Mouse (Mus musculus): Measurements from ENCODE around the gene Gm30191. TPM values are rescaled to one million over a fixed set of nuclear protein-coding genes. Genes with fewer than 3 reads are reported as not detected.

Gene Gm30191
- polyA plus RNA-seq, 2 experiments = not detected

- 47% methylated on average over 4 of the region's 4 CpGs for WGBS (ENCODE audit: insufficient replicate concordance)
- no peak overlapping the region; the same call in 1 of the 2 replicates for H3K4me2 ChIP-seq (ENCODE audit: low read depth)
- H3K27ac ChIP-seq = no peak overlapping the region
- peaks cover 38% of the 10 kb centered on the region for H3K27me3 ChIP-seq (ENCODE audit: control insufficient read depth, insufficient read depth, low read length)
- peaks cover 2 to 3% of the 10 kb centered on the region in 2 experiments; a peak in 2 of 4 replicates for H3K4me1 ChIP-seq (replicated peaks; ENCODE audit: control insufficient read depth in 2 of 2, insufficient read depth in 2 of 2, low read length in 1 of 2)
- no peak overlapping the region for H3K4me3 ChIP-seq (ENCODE audit: insufficient read depth in 1 of 2, low read depth in 2 of 2, low read length in 2 of 2)
- TF ChIP-seq CTCF (IDR thresholded peaks at IDR 0.05; ENCODE audit: low read depth) = no peak
- TF ChIP-seq EP300 (IDR thresholded peaks at IDR 0.05; ENCODE audit: low read depth) = no peak
- DNase-seq (ENCODE audit: low read depth in 3 of 3, low spot score in 3 of 3) (no peak), ATAC-seq (ENCODE audit: insufficient read depth) (no peak)
- H3K9ac ChIP-seq (replicated peaks) = no peak overlapping the region
- no peaks in the 10 kb centered on the region for H3K36me3 ChIP-seq (replicated peaks; ENCODE audit: control insufficient read depth, insufficient read depth, low read depth)
- H3K9me3 ChIP-seq (ENCODE audit: control insufficient read depth, low read length) = no peaks in the 10 kb centered on the region
Observed at GRCm38 (mm10) chr4:134246256-134246655, 479 bp upstream of the Gm30191 start.

DNA sequence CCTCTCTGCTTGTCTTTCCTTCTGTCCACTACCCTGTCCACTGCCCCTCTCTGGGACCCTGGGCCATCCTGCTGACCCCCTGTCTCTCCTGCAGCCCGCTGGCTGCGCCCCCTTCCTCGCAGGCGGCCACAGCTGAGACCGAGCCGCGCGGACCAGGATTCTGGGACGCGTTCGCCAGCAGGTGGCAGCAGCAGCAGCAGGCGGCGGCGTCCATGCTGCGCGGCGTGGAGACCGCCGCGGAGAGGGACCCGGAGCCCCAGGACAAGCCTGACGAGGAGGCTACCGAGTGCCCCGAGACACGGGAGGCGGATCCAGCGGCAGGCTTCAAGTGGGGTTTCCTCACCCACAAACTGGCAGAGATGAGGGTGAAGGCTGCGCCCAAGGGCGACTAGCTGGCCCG is 2.9 kb downstream of the Gm30191 start:
- no peak overlapping the region for H3K9ac ChIP-seq (replicated peaks)

DNA sequence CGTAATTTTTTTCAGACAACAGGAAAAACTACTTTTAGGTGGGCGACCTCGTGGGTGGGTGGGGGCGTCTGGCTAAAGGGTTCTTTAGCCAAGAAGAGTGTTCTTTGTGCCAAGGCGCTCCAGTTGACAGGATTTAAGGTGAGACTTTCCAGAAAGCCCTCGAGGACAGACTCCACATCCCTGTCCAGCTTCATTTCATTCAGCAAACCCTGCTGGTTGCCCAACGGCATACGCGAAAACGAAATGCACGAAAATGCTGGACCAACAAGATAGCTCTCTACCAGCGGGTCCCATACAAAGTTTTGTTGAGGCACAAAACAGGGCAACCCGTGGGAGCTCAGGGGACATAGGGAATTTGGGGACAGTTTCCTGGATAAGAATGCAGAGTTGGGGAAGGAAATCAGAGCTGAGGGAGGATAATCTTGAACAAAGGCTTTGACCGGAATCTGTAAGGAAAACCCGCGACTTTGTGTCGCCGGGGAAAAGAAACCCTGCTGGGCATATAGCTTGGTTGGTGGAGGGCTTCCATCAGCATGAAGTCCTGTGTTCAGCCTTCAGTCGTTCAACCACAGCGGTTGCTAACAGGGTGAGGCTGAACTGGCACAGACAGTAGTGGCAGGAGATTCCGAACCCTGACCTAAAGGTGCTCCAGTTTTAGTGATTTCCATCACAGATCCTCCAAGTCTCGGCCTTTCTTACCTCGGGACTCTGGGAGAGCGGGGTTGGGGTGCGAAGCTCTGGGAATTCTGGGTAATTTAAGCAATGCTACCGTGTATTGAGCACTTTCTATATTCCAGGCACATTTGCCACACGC is 3.6 kb downstream of the Gm30191 start:
- Histone ChIP-seq H3K9me3 (ENCODE audit: control insufficient read depth, low read length) (no peaks in the 10 kb centered on the region), H3K4me1 (replicated peaks; ENCODE audit: control insufficient read depth in 2 of 2, insufficient read depth in 2 of 2, low read length in 1 of 2) (peaks cover 0 to 13% of the 10 kb centered on the region in 2 experiments; a peak in 2 of 4 replicates), H3K9ac (replicated peaks) (no peak overlapping the region), H3K4me3 (ENCODE audit: insufficient read depth in 1 of 2, low read depth in 2 of 2, low read length in 2 of 2) (no peak overlapping the region; a peak in 1 of 4 replicates), H3K27me3 (ENCODE audit: control insufficient read depth, insufficient read depth, low read length) (peaks cover 78% of the 10 kb centered on the region), H3K27ac (no peak overlapping the region), H3K36me3 (replicated peaks; ENCODE audit: control insufficient read depth, insufficient read depth, low read depth) (no peaks in the 10 kb centered on the region), H3K4me2 (ENCODE audit: low read depth) (peak overlapping the region; percentile 61)
- DNase-seq (ENCODE audit: low read depth in 3 of 3, low spot score in 3 of 3) (no peak), ATAC-seq (ENCODE audit: insufficient read depth) (no peak)
- WGBS (ENCODE audit: insufficient replicate concordance) = 12% methylated on average over 27 of the region's 27 CpGs
- no peak for TF ChIP-seq CTCF (IDR thresholded peaks at IDR 0.05; ENCODE audit: low read depth)
- TF ChIP-seq EP300 (IDR thresholded peaks at IDR 0.05; ENCODE audit: low read depth) = no peak

More for the DNA sequence above, 2.9 kb downstream of the Gm30191 start:
- no peak overlapping the region for H3K27ac ChIP-seq
- DNase-seq (ENCODE audit: low read depth in 3 of 3, low spot score in 3 of 3) = no peak
- H3K9me3 ChIP-seq (ENCODE audit: control insufficient read depth, low read length) = no peaks in the 10 kb centered on the region
- TF ChIP-seq CTCF (IDR thresholded peaks at IDR 0.05; ENCODE audit: low read depth) (peak; percentile 85), EP300 (IDR thresholded peaks at IDR 0.05; ENCODE audit: low read depth) (no peak)
- peaks cover under 1 to 12% of the 10 kb centered on the region in 2 experiments; a peak in 3 of 4 replicates for H3K4me1 ChIP-seq (replicated peaks; ENCODE audit: control insufficient read depth in 2 of 2, insufficient read depth in 2 of 2, low read length in 1 of 2)
- H3K4me3 ChIP-seq (ENCODE audit: insufficient read depth in 1 of 2, low read depth in 2 of 2, low read length in 2 of 2) = peak overlapping the region in 1 of 2 experiments; percentile 29; a peak in 2 of 4 replicates
- H3K4me2 ChIP-seq (ENCODE audit: low read depth) = peak overlapping the region; percentile 55
- no peak for ATAC-seq (ENCODE audit: insufficient read depth)
- H3K36me3 ChIP-seq (replicated peaks; ENCODE audit: control insufficient read depth, insufficient read depth, low read depth) = no peaks in the 10 kb centered on the region
- WGBS (ENCODE audit: insufficient replicate concordance) = 4% methylated on average over 30 of the region's 30 CpGs
- H3K27me3 ChIP-seq (ENCODE audit: control insufficient read depth, insufficient read depth, low read length) = peaks cover 71% of the 10 kb centered on the region

- DNase-seq (ENCODE audit: low read depth in 3 of 3, low spot score in 3 of 3) (no peak), ATAC-seq (ENCODE audit: insufficient read depth) (no peak)
- no peak for TF ChIP-seq CTCF (IDR thresholded peaks at IDR 0.05; ENCODE audit: low read depth)
- no peak for TF ChIP-seq EP300 (IDR thresholded peaks at IDR 0.05; ENCODE audit: low read depth)
- Histone ChIP-seq H3K27me3 (ENCODE audit: control insufficient read depth, insufficient read depth, low read length) (peaks cover 83% of the 10 kb centered on the region), H3K4me3 (ENCODE audit: insufficient read depth in 1 of 2, low read depth in 2 of 2, low read length in 2 of 2) (peak overlapping the region in 1 of 2 experiments; percentile 2; a peak in 2 of 4 replicates), H3K4me2 (ENCODE audit: low read depth) (peak overlapping the region; percentile 61), H3K9ac (replicated peaks) (no peak overlapping the region), H3K9me3 (ENCODE audit: control insufficient read depth, low read length) (no peaks in the 10 kb centered on the region), H3K36me3 (replicated peaks; ENCODE audit: control insufficient read depth, insufficient read depth, low read depth) (no peaks in the 10 kb centered on the region), H3K4me1 (replicated peaks; ENCODE audit: control insufficient read depth in 2 of 2, insufficient read depth in 2 of 2, low read length in 1 of 2) (peaks cover 0 to 16% of the 10 kb centered on the region in 2 experiments; a peak in 2 of 4 replicates), H3K27ac (no peak overlapping the region)
- 19% methylated on average over 10 of the region's 10 CpGs for WGBS (ENCODE audit: insufficient replicate concordance)
Observed at GRCm38 (mm10) chr4:134250930-134251240, 4.2 kb downstream of the Gm30191 start.

All from liver, embryonic 14.5 days (tissue).